Mouse (Mus musculus) MEL (cell line): ENCODE data around the gene Ctnnb1.

Experiments used
- POLR2A ChIP-seq, 2 experiments: IDR thresholded peaks; 2 replicates each; pipeline ENCODE4 v1.6.1; 2011 to 2012; ENCODE audit warnings: low read length in 2 of 2, mild to moderate bottlenecking in 2 of 2, control low read depth in 1 of 2, improper control_type of control experiment in 1 of 2, low read depth in 1 of 2, moderate library complexity in 1 of 2; ENCODE audit not compliant: control insufficient read depth in 1 of 2, insufficient read depth in 1 of 2, poor library complexity in 1 of 2
- ZKSCAN1 ChIP-seq: IDR thresholded peaks from 2 replicates; pipeline ENCODE4 v1.6.1; 2012; ENCODE audit warnings: low read depth, mild to moderate bottlenecking, inconsistent platforms, low read length, improper control_type of control experiment, moderate library complexity

DNA sequence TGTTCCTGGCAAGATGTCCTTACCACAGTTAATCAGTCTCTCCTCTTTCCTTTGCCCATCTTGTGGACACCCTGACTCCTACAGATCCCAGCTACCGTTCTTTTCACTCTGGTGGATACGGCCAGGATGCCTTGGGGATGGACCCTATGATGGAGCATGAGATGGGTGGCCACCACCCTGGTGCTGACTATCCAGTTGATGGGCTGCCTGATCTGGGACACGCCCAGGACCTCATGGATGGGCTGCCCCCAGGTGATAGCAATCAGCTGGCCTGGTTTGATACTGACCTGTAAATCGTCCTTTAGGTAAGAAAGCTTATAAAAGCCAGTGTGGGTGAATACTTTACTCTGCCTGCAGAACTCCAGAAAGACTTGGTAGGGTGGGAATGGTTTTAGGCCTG is 30.2 kb downstream of the Ctnnb1 start:
- TF ChIP-seq ZKSCAN1 = no peak
- TF ChIP-seq POLR2A (IDR thresholded peaks at IDR 0.05; ENCODE audit: control insufficient read depth in 1 of 2, insufficient read depth in 1 of 2, low read depth in 1 of 2, low read length in 2 of 2, poor library complexity in 1 of 2) = no peak
